Mouse (Mus musculus): ENCODE results near the gene Bicc1. TPM values are rescaled to one million over a fixed set of nuclear protein-coding genes. Genes with fewer than 3 reads are reported as not detected.
A peak's percentile ranks its signal among the peaks of the same experiment; 100 is the strongest.

The Bicc1 gene
- total and polyA plus RNA-seq, 3 experiments, result not detected

DNA sequence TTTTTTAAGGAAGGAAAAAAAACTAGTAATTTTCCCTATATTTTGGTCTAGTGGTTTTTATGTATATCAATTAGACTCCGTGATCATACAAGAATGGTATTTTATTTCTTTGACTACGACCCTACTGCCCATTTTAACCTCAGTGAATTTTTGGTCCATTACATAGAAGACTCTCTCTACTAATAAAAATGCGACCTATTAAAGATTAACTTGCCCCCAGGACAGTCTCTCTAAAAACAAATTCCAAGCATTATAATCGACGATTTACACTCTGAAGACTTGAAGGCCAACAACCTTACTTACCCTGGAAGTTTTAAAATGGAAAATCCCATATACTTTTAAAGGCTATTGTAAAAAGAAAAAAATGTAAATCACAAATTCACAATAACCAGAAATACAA is 2.9 kb downstream of the Bicc1 start:
- no peaks in the 10 kb centered on the region for H3K9me3 ChIP-seq (replicated peaks; ENCODE audit: insufficient read depth, low read length)
- H3K36me3 ChIP-seq (ENCODE audit: control insufficient read depth in 1 of 2, insufficient read depth in 2 of 2, low read length in 2 of 2), result no peaks in the 10 kb centered on the region
- no peaks in the 10 kb centered on the region for H3K4me1 ChIP-seq (ENCODE audit: control insufficient read depth in 1 of 2, insufficient read depth in 2 of 2, low read length in 2 of 2)
- H3K27me3 ChIP-seq (ENCODE audit: control insufficient read depth in 1 of 2, insufficient read depth in 2 of 2, low read length in 2 of 2), result no peaks in the 10 kb centered on the region
- H3K79me2 ChIP-seq (ENCODE audit: control insufficient read depth, insufficient read depth, low read length, poor library complexity), result no peaks in the 10 kb centered on the region
- no peak overlapping the region for H3K4me3 ChIP-seq (ENCODE audit: control insufficient read depth in 1 of 2, insufficient read depth in 1 of 2, low read depth in 2 of 2, low read length in 2 of 2)
- no peak for TF ChIP-seq MYC (IDR thresholded peaks at IDR 0.05; ENCODE audit: low read depth, low read length)
- no peak overlapping the region for H3K27ac ChIP-seq (ENCODE audit: control insufficient read depth, low read depth, low read length)
- DNase-seq (ENCODE audit: low read depth, low spot score), result no peak
- H3K9ac ChIP-seq (ENCODE audit: control insufficient read depth, low read depth, low read length, poor library complexity, severe bottlenecking), result no peak overlapping the region

DNA sequence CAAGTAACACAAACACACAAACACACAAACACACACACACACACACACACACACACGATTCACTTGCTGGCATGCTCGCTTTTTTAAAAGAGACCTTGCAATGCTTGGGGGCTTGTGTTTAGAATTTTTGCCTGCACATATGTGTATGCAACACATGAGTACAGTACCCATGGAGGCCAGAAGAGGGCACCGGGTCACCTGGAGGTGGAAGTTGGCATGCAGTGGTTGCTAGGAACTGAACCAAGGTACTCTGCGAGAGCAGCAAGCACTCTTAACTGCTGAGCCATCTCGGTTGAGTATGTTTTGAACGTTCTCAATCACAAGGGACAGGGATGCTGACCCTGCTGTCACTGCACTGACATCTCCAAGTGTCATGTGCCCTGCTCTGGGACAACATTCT is 5.9 kb downstream of the Bicc1 start:
- Histone ChIP-seq H3K4me3 (ENCODE audit: control insufficient read depth in 1 of 2, insufficient read depth in 1 of 2, low read depth in 2 of 2, low read length in 2 of 2) (no peak overlapping the region), H3K9me3 (replicated peaks; ENCODE audit: insufficient read depth, low read length) (no peaks in the 10 kb centered on the region), H3K36me3 (ENCODE audit: control insufficient read depth in 1 of 2, insufficient read depth in 2 of 2, low read length in 2 of 2) (no peaks in the 10 kb centered on the region), H3K79me2 (ENCODE audit: control insufficient read depth, insufficient read depth, low read length, poor library complexity) (no peaks in the 10 kb centered on the region), H3K27ac (ENCODE audit: control insufficient read depth, low read depth, low read length) (no peak overlapping the region), H3K27me3 (ENCODE audit: control insufficient read depth in 1 of 2, insufficient read depth in 2 of 2, low read length in 2 of 2) (no peaks in the 10 kb centered on the region), H3K9ac (ENCODE audit: control insufficient read depth, low read depth, low read length, poor library complexity, severe bottlenecking) (no peak overlapping the region), H3K4me1 (ENCODE audit: control insufficient read depth in 1 of 2, insufficient read depth in 2 of 2, low read length in 2 of 2) (no peaks in the 10 kb centered on the region)
- DNase-seq (ENCODE audit: low read depth, low spot score), result no peak
- TF ChIP-seq POLR2AphosphoS5 (IDR thresholded peaks at IDR 0.05; ENCODE audit: borderline replicate concordance, low read depth, low read length), result no peak
- TF ChIP-seq CTCF (IDR thresholded peaks at IDR 0.05 in 2 of 3, conservative IDR thresholded peaks at IDR 0.05 in 1 of 3; ENCODE audit: control insufficient read depth in 1 of 3, insufficient read depth in 1 of 3, low read depth in 2 of 3, low read length in 3 of 3, poor library complexity in 1 of 3, severe bottlenecking in 1 of 3), result peak in 1 of 3 experiments; percentile 19; a peak in 1 of 6 replicates

DNA sequence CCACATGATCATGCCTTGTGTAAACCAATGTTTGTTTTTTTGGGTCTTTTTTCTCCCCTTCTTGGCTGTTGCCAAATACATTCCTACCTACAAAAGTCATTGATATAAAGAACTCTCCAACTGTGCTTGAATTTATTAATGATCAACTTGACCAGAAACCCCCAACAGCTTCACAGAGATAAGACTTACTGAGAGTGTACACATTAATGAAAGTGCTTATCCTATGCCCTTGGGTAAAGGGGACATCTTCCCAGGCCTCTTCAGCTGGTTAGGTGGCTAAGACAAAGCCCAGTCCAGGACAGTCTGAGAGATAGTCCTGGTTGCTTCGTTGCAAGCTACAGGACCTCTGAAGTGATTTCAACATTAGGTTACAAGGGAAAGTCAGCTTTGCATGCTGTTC is 6.4 kb downstream of the Bicc1 start:
- Histone ChIP-seq H3K79me2 (ENCODE audit: control insufficient read depth, insufficient read depth, low read length, poor library complexity) (no peaks in the 10 kb centered on the region), H3K27ac (ENCODE audit: control insufficient read depth, low read depth, low read length) (no peak overlapping the region), H3K4me1 (ENCODE audit: control insufficient read depth in 1 of 2, insufficient read depth in 2 of 2, low read length in 2 of 2) (no peaks in the 10 kb centered on the region), H3K9me3 (replicated peaks; ENCODE audit: insufficient read depth, low read length) (no peaks in the 10 kb centered on the region), H3K36me3 (ENCODE audit: control insufficient read depth in 1 of 2, insufficient read depth in 2 of 2, low read length in 2 of 2) (no peaks in the 10 kb centered on the region), H3K27me3 (ENCODE audit: control insufficient read depth in 1 of 2, insufficient read depth in 2 of 2, low read length in 2 of 2) (no peaks in the 10 kb centered on the region), H3K9ac (ENCODE audit: control insufficient read depth, low read depth, low read length, poor library complexity, severe bottlenecking) (no peak overlapping the region), H3K4me3 (ENCODE audit: control insufficient read depth in 1 of 2, insufficient read depth in 1 of 2, low read depth in 2 of 2, low read length in 2 of 2) (no peak overlapping the region)
- no peak for DNase-seq (ENCODE audit: low read depth, low spot score)
- TF ChIP-seq POLR2A (IDR thresholded peaks at IDR 0.05; ENCODE audit: control insufficient read depth in 1 of 2, insufficient read depth in 1 of 2, low read depth in 1 of 2, low read length in 2 of 2, poor library complexity in 1 of 2) (no peak), HCFC1 (IDR thresholded peaks at IDR 0.05; ENCODE audit: low read depth, low read length) (no peak), ZKSCAN1 (IDR thresholded peaks at IDR 0.05; ENCODE audit: low read depth, low read length) (no peak), SMC3 (IDR thresholded peaks at IDR 0.05; ENCODE audit: low read depth, low read length) (no peak)

DNA sequence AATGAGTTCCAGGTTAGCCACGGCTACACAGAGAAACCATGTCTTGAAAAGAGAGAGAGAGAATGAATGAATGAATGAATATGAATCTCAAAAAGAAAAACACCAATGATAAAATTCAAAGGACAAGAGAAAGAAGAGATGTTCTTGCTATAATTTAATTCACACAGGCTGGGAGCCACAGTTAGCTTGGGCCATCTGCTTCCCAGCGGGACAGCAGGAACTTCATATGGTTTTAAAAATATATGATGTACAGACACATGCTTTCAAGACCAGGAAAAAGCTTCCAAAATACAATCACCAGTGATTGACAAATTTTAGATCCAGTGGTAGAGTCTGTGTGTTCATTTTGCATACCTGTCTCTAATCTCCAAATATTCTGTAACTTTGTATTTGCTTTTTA is 9.0 kb downstream of the Bicc1 start:
- no peak overlapping the region for H3K4me3 ChIP-seq (ENCODE audit: control insufficient read depth in 1 of 2, insufficient read depth in 1 of 2, low read depth in 2 of 2, low read length in 2 of 2)
- H3K9me3 ChIP-seq (replicated peaks; ENCODE audit: insufficient read depth, low read length), result no peaks in the 10 kb centered on the region
- no peaks in the 10 kb centered on the region for H3K79me2 ChIP-seq (ENCODE audit: control insufficient read depth, insufficient read depth, low read length, poor library complexity)
- H3K27me3 ChIP-seq (ENCODE audit: control insufficient read depth in 1 of 2, insufficient read depth in 2 of 2, low read length in 2 of 2), result no peaks in the 10 kb centered on the region
- no peaks in the 10 kb centered on the region for H3K4me1 ChIP-seq (ENCODE audit: control insufficient read depth in 1 of 2, insufficient read depth in 2 of 2, low read length in 2 of 2)
- no peak overlapping the region for H3K9ac ChIP-seq (ENCODE audit: control insufficient read depth, low read depth, low read length, poor library complexity, severe bottlenecking)
- H3K36me3 ChIP-seq (ENCODE audit: control insufficient read depth in 1 of 2, insufficient read depth in 2 of 2, low read length in 2 of 2), result no peaks in the 10 kb centered on the region
- DNase-seq (ENCODE audit: low read depth, low spot score), result no peak
- no peak overlapping the region for H3K27ac ChIP-seq (ENCODE audit: control insufficient read depth, low read depth, low read length)
- TF ChIP-seq UBTF (IDR thresholded peaks at IDR 0.05; ENCODE audit: borderline replicate concordance, insufficient read depth, low read depth, low read length) (no peak), CHD2 (IDR thresholded peaks at IDR 0.05; ENCODE audit: low read length) (no peak), ZKSCAN1 (IDR thresholded peaks at IDR 0.05; ENCODE audit: low read depth, low read length) (no peak), MAZ (IDR thresholded peaks at IDR 0.05; ENCODE audit: low read depth, low read length) (no peak), HCFC1 (IDR thresholded peaks at IDR 0.05; ENCODE audit: low read depth, low read length) (no peak), POLR2AphosphoS5 (IDR thresholded peaks at IDR 0.05; ENCODE audit: borderline replicate concordance, low read depth, low read length) (no peak), EP300 (IDR thresholded peaks at IDR 0.05; ENCODE audit: low read depth in 1 of 2, low read length in 2 of 2) (no peak), POLR2A (IDR thresholded peaks at IDR 0.05; ENCODE audit: control insufficient read depth in 1 of 2, insufficient read depth in 1 of 2, low read depth in 1 of 2, low read length in 2 of 2, poor library complexity in 1 of 2) (no peak), CTCF (IDR thresholded peaks at IDR 0.05 in 2 of 3, conservative IDR thresholded peaks at IDR 0.05 in 1 of 3; ENCODE audit: control insufficient read depth in 1 of 3, insufficient read depth in 1 of 3, low read depth in 2 of 3, low read length in 3 of 3, poor library complexity in 1 of 3, severe bottlenecking in 1 of 3) (no peak), NRF1 (IDR thresholded peaks at IDR 0.05; ENCODE audit: insufficient read depth, low read depth, low read length, poor library complexity, severe bottlenecking) (no peak), MEF2A (IDR thresholded peaks at IDR 0.05; ENCODE audit: extremely low read depth, insufficient replicate concordance, low read depth, low read length, poor library complexity, severe bottlenecking) (no peak), USF2 (IDR thresholded peaks at IDR 0.05; ENCODE audit: borderline replicate concordance in 1 of 2, insufficient read depth in 1 of 2, low read depth in 1 of 2, low read length in 2 of 2) (no peak), E2F4 (IDR thresholded peaks at IDR 0.05; ENCODE audit: borderline replicate concordance, low read depth, low read length) (no peak), TAL1 (IDR thresholded peaks at IDR 0.05; ENCODE audit: low read length) (no peak), POLR2AphosphoS2 (IDR thresholded peaks at IDR 0.05; ENCODE audit: low read length) (no peak), ZMIZ1 (IDR thresholded peaks at IDR 0.05; ENCODE audit: low read depth, low read length) (no peak)

Measured in MEL (cell line).